Mouse (Mus musculus) forebrain, embryonic 16.5 days (tissue): ENCODE measurements around the gene Krt83. TPM values are rescaled to one million over a fixed set of nuclear protein-coding genes. Genes with fewer than 3 reads are reported as not detected.
"Not testable (repeated sequence)": the region's sequence is repeated elsewhere in the genome, so short reads cannot be mapped to it uniquely, and the experiment has no call there.

Experiments
- ATAC-seq: fragments of 200-750 bp; cut with Nextera tagmentation; 2 replicates; pipeline ENCODE4 v1.8.0; 2017; ENCODE audit warnings: mild to moderate bottlenecking, moderate library complexity
- H3K27ac ChIP-seq: fragments of 300-500 bp; sonication (generic); 2 replicates; pipeline ENCODE4 v1.5.1; 2014; ENCODE audit warnings: low read length, control low read depth
- H3K27me3 ChIP-seq: fragments of 300-500 bp; sonication (generic); replicated peaks from 2 replicates; pipeline ENCODE4 v1.6.1; 2014; ENCODE audit warnings: low read length; ENCODE audit not compliant: control insufficient read depth, insufficient read depth
- H3K36me3 ChIP-seq: fragments of 300-500 bp; sonication (generic); 2 replicates; pipeline ENCODE4 v1.6.1; 2014; ENCODE audit not compliant: control insufficient read depth, insufficient read depth
- H3K4me1 ChIP-seq: fragments of 300-500 bp; sonication (generic); replicated peaks from 2 replicates; pipeline ENCODE4 v1.6.1; 2014; ENCODE audit warnings: low read length; ENCODE audit not compliant: control insufficient read depth, insufficient read depth
- H3K4me2 ChIP-seq: fragments of 300-500 bp; sonication (generic); 2 replicates; pipeline ENCODE4 v1.6.1; 2014; ENCODE audit warnings: mild to moderate bottlenecking, low read length, control low read depth
- H3K4me3 ChIP-seq: fragments of 300-500 bp; sonication (generic); replicated peaks from 2 replicates; pipeline ENCODE4 v1.5.1; 2014; ENCODE audit warnings: mild to moderate bottlenecking, low read length, control low read depth
- H3K9ac ChIP-seq: fragments of 300-500 bp; sonication (generic); replicated peaks from 2 replicates; pipeline ENCODE4 v1.6.1; 2014; ENCODE audit warnings: low read depth, low read length, control low read depth
- H3K9me3 ChIP-seq: fragments of 300-500 bp; sonication (generic); 2 replicates; pipeline ENCODE4 v1.6.1; 2016; ENCODE audit warnings: low read length; ENCODE audit not compliant: control insufficient read depth
- WGBS: fragments of 180-500 bp; shearing (Covaris S2); extraction: QIAGEN DNeasy Blood & Tissue Kit; methylation state at CpG from one replicate; pipeline ENCODE4 v1.1.7; 2014; 5-methylcytosine and 5-hydroxymethylcytosine counted together
- polyA plus RNA-seq: library from polyadenylated mRNA; unstranded; fragments of >200 nt; fragmentation: Nextera tagmentation; extraction: Ambion mirVana; gene quantifications from 2 replicates; pipeline ENCODE4 v1.2.1, GENCODE M21; 2015

Krt83 gene
- polyA plus RNA-seq: not detected in 2 replicates

DNA sequence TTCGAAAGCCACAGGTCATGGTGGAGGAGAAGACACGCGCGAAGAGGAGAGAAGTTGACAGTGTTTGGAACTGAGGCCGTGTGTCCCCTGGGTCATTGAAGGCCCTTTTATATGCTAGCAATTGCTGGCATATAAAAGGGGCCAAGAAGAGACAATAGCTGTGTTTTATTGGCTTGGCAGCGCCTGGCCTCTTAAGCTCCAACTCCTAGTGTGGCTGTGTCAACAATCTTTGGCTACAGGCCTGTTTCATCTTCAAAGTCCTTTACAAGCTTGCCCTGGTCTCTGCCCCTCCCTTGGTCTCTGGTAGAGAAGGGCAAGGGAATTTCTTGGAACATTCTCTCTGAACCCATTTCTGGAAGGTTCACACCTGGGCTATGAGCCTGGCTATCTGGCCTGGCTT, at the start of gene Krt83:
Krt83 (minus strand) TSS at position 82 of the 400 bp plus-strand sequence.
- WGBS: 54% methylated on average over 6 of the region's 6 CpGs
- Histone ChIP-seq H3K4me2 (no peak within 1 kb of the TSS), H3K9ac (no peak within 1 kb of the TSS), H3K27me3 (no peaks in the 10 kb centered on the region), H3K9me3 (no peaks in the 10 kb centered on the region), H3K27ac (no peak within 1 kb of the TSS), H3K36me3 (no peaks in the 10 kb centered on the region), H3K4me1 (no peaks in the 10 kb centered on the region), H3K4me3 (no peak within 1 kb of the TSS)
- ATAC-seq: no peak

DNA sequence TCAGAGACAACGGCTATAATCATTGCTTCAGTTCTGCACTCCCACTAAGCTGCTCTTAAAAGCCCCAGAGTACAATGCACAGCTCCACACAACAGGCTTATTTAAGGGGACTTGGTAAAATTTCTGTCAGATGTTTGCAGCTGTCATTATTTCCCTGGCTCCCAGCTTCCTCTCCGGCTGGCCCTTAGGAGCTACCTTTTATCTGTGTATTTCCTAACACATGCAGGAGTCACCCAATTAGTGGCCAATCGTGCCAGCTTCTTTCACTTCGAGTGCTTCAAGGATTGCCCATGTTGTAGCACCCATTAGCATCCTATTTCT, 47.2 kb upstream of the Krt83 start:
- Histone ChIP-seq H3K9ac (no peak overlapping the region), H3K4me2 (no peak overlapping the region), H3K36me3 (no peaks in the 10 kb centered on the region), H3K4me1 (no peaks in the 10 kb centered on the region), H3K9me3 (no peaks in the 10 kb centered on the region), H3K4me3 (no peak overlapping the region), H3K27me3 (no peaks in the 10 kb centered on the region), H3K27ac (no peak overlapping the region)
- WGBS: 42% methylated on average over 4 of the region's 4 CpGs
- no peak for ATAC-seq

GRCm38 (mm10) chr15:101537864-101538579, 46.7 kb upstream of the Krt83 start:
- Histone ChIP-seq H3K4me1 (no peaks in the 10 kb centered on the region), H3K4me3 (no peak overlapping the region), H3K27ac (no peak overlapping the region), H3K36me3 (no peaks in the 10 kb centered on the region), H3K9ac (no peak overlapping the region), H3K4me2 (no peak overlapping the region), H3K27me3 (no peaks in the 10 kb centered on the region), H3K9me3 (no peaks in the 10 kb centered on the region)
- 41% methylated on average over 7 of the region's 7 CpGs for WGBS
- no peak for ATAC-seq

DNA sequence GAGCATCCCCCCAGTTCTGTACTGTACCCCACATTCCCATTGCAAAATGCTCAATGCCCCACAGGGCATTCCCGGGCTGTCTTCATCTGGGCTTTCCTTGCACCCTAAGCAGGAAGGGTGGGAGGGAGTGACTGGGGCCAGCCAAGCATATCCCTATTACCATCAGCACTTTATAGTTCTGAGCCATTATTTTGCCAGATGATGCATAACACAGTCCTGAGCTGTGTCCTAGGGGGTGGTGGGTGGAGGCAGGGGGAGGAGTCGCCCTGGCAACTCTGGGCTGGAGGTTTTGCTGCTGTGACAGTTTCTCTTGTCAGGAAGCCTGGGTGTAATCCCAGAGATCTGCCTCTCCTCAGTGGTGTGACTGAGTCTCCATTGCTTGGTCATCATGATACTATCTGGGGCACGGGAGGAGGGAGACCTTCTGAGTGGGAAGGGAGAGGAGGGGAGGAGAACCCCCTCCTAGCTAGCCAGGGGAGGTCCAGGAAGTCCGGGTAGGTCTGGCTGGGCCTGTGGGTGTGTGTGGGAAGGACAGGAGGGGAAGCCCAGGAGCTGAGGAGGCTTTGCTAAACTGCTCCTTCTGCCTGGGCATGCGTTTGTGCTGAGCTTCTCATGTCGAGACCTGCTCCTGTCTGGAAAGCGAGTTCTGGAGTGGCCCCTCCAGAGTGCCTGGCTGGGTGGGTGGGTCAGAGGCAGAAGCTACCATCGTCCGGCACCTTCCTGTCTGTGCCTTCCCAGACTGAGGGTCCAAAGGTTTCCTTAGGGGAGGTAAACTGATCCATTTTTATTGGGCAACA, 44.9 kb upstream of the Krt83 start:
- no peak overlapping the region for H3K27ac ChIP-seq
- WGBS: 75% methylated on average over 9 of the region's 9 CpGs
- no peaks in the 10 kb centered on the region for H3K4me1 ChIP-seq
- H3K27me3 ChIP-seq: no peaks in the 10 kb centered on the region
- no peak for ATAC-seq
- H3K9me3 ChIP-seq: no peaks in the 10 kb centered on the region
- no peak overlapping the region for H3K4me3 ChIP-seq
- H3K9ac ChIP-seq: no peak overlapping the region
- H3K36me3 ChIP-seq: no peaks in the 10 kb centered on the region
- H3K4me2 ChIP-seq: no peak overlapping the region

GRCm38 (mm10) chr15:101532720-101533119, 41.4 kb upstream of the Krt83 start, which contains the start of gene Krt84:
Gene Krt84, minus strand, starts transcription at chr15:101532820.
- Histone ChIP-seq H3K4me2 (no peak within 1 kb of the TSS), H3K27me3 (no peaks in the 10 kb centered on the region), H3K4me3 (no peak within 1 kb of the TSS), H3K27ac (no peak within 1 kb of the TSS), H3K9me3 (no peaks in the 10 kb centered on the region), H3K9ac (no peak within 1 kb of the TSS), H3K36me3 (no peaks in the 10 kb centered on the region), H3K4me1 (no peaks in the 10 kb centered on the region)
- ATAC-seq: no peak
- 83% methylated on average over 7 of the region's 7 CpGs for WGBS

DNA sequence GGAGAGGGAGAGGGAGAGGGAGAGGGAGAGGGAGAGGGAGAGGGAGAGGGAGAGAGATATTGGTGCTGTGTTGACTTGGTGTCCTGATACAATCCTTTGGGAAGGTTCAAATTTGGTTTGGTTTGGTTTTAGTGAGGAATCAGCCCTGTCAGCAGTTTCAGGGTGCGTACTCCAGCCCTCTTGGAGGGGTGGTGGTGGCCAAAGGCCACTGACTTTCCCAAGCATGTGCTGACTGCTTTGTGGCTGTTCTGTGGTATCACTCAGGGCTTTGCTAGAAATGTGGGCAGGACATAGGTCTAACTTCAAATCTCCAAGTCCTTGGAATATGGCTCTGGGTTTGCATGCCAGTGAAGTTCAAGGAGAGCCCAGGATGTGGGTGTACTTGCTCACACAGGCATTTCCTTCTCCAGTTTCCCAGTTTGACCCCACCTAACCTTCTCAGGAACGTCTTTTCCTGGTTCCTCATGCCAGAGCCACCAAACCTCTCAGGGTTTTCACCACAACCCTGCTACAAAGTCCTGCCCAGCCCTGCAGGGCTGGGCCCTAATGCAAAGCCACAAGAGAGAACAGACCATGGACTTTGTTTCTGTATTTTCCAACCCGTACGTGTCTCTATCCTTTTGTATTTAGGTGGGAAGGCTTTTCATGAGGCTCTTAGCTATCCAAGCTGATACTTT, 31.4 kb upstream of the Krt83 start:
- Histone ChIP-seq H3K4me1 (no peaks in the 10 kb centered on the region), H3K4me2 (no peak overlapping the region), H3K27ac (no peak overlapping the region), H3K27me3 (no peaks in the 10 kb centered on the region), H3K4me3 (no peak overlapping the region), H3K36me3 (no peaks in the 10 kb centered on the region), H3K9me3 (no peaks in the 10 kb centered on the region), H3K9ac (no peak overlapping the region)
- 72% methylated on average over 4 of the region's 4 CpGs for WGBS
- ATAC-seq: no peak

DNA sequence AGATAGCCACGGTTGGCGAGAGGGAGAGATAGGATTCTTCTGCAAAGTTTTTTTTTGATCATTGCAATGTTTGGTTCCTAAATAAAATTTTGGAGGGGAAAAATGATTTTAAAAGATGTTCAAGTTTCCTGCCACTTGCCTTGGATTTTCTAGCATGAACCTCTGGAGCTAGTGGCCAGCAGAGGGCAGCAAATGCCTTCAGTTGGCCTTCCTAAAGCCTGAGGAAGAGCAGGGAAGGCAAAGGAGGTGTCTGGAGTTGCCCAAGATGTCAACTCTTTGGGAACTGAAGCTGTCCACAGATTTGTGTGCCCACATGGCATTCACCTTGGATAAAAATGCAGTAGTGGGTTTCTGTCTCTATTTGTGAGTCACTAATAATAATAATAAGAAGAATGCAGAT, 28.5 kb upstream of the Krt83 start:
- Histone ChIP-seq H3K27ac (no peak overlapping the region), H3K4me1 (no peaks in the 10 kb centered on the region), H3K4me3 (no peak overlapping the region), H3K9ac (no peak overlapping the region), H3K36me3 (no peaks in the 10 kb centered on the region), H3K4me2 (no peak overlapping the region), H3K9me3 (no peaks in the 10 kb centered on the region), H3K27me3 (no peaks in the 10 kb centered on the region)
- 13% methylated on average over 2 of the region's 2 CpGs for WGBS
- ATAC-seq: no peak

GRCm38 (mm10) chr15:101517161-101517560, 25.8 kb upstream of the Krt83 start, which contains the start of gene Gm49425:
Gene Gm49425, minus strand, starts transcription at chr15:101517261.
- H3K9me3 ChIP-seq, H3K4me2 ChIP-seq, ATAC-seq, H3K4me1 ChIP-seq, H3K27ac ChIP-seq, H3K36me3 ChIP-seq, H3K4me3 ChIP-seq, H3K27me3 ChIP-seq, H3K9ac ChIP-seq: not testable (repeated sequence)
- WGBS: 86% methylated on average over 2 of the region's 2 CpGs

GRCm38 (mm10) chr15:101508247-101508646, 16.9 kb upstream of the Krt83 start:
- Histone ChIP-seq H3K4me1 (no peaks in the 10 kb centered on the region), H3K9me3 (no peaks in the 10 kb centered on the region), H3K4me3 (no peak overlapping the region), H3K27ac (no peak overlapping the region), H3K9ac (no peak overlapping the region), H3K36me3 (no peaks in the 10 kb centered on the region), H3K27me3 (no peaks in the 10 kb centered on the region), H3K4me2 (no peak overlapping the region)
- 85% methylated on average over 9 of the region's 9 CpGs for WGBS
- no peak for ATAC-seq
